Mouse (Mus musculus) adrenal gland, adult 2 months (tissue): ENCODE data around the gene Pbxip1. TPM values are rescaled to one million over a fixed set of nuclear protein-coding genes. Genes with fewer than 3 reads are reported as not detected.

Source experiments
- DNase-seq: peaks from one replicate; pipeline ENCODE4 v3.0.0; 2021
- polyA plus RNA-seq: library from polyadenylated mRNA; depleted of rRNA; stranded (reverse); fragments of >200 nt; gene quantifications from 2 replicates; pipeline ENCODE4 v1.2.3, GENCODE M21; 2012
- total RNA-seq, 2 experiments: library from RNA; stranded (reverse); gene quantifications; 2 replicates each; pipeline ENCODE4 v1.2.3; 2021

Gene Pbxip1
- total and polyA plus RNA-seq, 3 experiments: 38.4 to 70.0 (median 43.3) TPM

DNA sequence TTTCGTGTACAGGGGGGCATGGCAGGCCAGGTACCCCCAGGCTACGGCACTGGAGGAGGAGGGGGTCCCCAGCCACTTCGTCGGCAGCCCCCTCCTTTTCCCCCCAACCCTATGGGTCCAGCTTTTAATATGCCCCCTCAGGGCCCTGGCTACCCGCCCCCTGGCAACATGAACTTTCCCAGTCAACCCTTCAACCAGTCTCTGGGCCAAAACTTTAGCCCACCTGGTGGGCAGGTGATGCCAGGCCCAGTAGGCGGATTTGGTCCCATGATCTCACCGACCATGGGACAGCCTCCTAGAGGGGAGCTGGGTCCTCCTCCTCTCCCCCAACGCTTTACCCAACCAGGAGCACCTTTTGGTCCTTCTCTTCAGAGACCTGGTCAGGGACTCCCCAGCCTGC is 3.9 kb upstream of the Pbxip1 start:
- DNase-seq: no peak

GRCm38 (mm10) chr3:89434532-89434931 is 2.0 kb upstream of the Pbxip1 start:
- DNase-seq: no peak

GRCm38 (mm10) chr3:89435041-89435440 is 1.5 kb upstream of the Pbxip1 start:
- no peak for DNase-seq

DNA sequence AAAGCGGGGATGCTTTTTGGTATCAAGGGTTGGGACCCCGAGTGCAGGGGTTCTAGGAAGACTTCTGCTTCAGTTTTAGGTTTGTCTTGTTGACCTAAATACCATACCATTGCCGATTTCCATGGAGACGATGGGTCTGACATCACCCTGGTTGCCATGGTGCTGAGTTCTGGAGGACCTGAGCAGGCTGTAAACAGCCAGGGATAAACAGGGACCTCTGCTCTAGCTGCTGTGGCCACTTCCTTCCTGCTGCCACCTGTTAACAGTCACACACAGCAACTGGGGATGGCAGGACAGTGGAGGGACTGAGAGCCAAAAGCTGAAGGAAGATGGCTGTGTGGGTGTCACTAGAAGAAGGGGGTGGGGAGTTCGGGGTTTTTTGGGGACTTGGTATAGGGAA is 763 bp downstream of the Pbxip1 start:
- no peak for DNase-seq

- DNase-seq: peak; percentile 78
Measured at GRCm38 (mm10) chr3:89440691-89441090, 4.2 kb downstream of the Pbxip1 start.

DNA sequence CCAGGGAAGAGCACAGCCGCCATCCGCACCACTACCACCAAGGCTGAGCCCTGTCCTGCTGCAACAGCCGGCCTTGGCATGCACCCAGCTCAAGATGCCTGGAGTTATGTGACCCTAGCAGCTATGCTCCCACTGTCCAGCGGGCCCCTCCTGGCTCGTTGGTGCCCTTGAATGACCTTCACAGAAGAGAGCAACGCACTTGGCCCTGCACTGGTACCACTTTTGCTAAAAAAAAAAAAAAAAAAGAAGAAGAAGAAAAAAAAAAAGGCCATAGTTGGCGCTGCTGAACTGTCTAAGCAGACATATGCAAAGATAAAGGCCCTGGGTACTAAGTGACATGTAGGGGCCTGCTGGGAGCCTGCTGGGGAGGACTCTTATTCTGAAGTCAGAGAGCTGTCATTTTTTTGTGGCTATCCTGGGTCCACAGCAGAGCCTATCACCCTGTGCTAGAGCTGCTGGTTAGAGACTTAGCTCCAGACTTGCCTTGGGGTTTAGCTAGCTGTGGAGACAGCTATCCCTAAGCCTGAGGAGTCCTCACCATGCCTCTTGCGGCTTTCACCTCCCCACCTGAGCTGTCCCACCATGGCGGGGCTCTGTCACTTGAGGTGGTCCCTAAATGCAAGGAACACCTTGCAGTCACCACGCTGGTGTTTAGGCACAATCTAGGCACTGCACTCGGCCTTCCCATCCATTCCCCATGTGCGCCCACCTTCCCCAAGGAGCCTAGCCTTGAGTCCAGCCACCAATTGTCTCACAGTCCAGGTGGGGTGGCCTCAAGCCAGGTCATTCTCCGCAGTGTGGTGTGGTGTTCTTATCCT is 12.4 kb downstream of the Pbxip1 start:
- DNase-seq: peak; percentile 79

DNA sequence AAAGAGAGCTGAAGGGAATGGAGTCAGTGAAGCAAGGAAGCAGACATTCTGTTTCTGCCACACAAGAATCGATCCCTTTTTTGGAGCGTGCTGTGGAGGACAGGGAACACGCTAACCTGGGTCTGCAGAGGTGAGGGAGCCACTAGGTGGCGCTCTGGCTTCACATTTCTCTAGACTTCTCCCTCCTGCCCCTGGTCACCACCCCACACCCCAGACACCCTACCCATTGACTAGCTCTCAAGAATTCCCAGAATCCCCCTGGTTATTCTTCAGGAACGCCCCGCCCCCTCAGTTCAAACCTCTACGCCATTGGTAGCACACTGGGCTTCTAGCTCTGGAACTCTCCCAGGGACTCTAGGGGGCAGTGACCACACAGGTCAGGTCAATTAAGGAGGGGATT is 13.0 kb downstream of the Pbxip1 start:
- DNase-seq: peak; percentile 71

DNA sequence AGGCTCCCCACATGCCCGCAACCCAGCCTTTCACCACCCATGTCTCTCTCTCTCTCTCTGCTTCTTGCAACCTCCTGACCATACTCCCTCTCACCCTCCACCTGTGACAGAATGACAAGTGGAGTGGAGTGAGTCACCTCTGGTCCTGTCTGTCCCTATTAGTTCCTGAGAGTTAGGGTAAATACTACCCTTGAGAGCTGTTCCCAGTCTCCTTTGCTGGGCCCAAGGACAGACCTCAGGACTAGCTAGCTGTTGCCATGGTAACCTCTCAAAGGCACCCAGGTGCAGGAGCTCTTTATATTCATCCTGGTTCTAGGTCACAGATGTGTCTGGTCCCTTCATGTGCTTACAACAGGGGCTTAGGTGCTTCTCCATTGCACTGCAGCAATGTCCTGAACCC is 15.4 kb downstream of the Pbxip1 start:
- DNase-seq: no peak

GRCm38 (mm10) chr3:89454401-89455177 is 18.1 kb downstream of the Pbxip1 start, which contains the start of gene Pmvk:
Gene Pmvk (plus strand): TSS chr3:89454541.
- no peak for DNase-seq

GRCm38 (mm10) chr3:89455786-89456285 is 19.3 kb downstream of the Pbxip1 start:
- no peak for DNase-seq

GRCm38 (mm10) chr3:89456726-89457665 is 20.5 kb downstream of the Pbxip1 start:
- DNase-seq: peak; percentile 71

- DNase-seq: peak; percentile 48
Measured at GRCm38 (mm10) chr3:89458372-89458964, 22.0 kb downstream of the Pbxip1 start.

GRCm38 (mm10) chr3:89458965-89459807 is 22.7 kb downstream of the Pbxip1 start:
- DNase-seq: peak; percentile 92

- DNase-seq: no peak
Measured at GRCm38 (mm10) chr3:89468268-89468667, 31.8 kb downstream of the Pbxip1 start.

- no peak for DNase-seq
Measured at GRCm38 (mm10) chr3:89472280-89472679, 35.8 kb downstream of the Pbxip1 start.

DNA sequence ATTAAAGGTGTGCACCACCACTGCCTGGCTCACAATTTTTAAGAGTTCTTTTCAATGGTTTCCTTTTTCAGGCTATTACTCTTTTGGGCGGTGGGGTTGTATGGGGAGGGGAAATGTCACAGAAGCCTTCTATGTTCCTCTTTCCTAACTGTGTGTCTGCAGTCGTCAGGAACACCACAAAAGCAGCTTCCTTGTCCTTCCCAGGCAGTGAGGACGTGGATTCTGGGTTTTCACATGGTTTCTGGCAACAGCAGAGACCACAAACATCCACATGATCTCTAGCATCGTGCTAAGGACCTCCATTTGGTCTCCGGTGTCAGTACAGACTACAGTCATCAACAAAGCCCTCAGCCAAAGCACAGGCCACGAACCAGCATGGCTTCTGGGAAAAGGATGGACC is 37.3 kb downstream of the Pbxip1 start:
- no peak for DNase-seq

DNA sequence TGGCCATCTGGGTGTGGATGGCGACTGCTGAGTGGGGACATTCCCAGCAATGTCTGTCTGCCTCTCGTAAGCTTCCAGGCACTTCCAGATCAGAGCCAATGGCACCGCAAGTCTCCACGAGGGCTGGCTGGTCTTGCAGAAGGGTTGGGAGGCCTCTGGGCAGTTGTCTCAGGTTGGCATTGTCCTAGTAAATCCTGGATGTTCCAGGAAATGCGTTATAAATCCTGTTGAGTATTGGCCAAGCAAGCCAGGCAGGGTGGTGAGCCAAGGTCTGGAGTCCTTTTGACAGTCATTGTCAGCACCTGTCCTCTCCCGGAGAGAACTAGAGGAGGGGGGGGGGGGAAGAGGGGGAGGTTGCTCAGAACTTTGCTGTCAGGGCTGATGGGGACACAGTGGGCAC is 42.5 kb downstream of the Pbxip1 start:
- DNase-seq: no peak

- no peak for DNase-seq
Measured at GRCm38 (mm10) chr3:89481488-89481887, 45.0 kb downstream of the Pbxip1 start.

DNA sequence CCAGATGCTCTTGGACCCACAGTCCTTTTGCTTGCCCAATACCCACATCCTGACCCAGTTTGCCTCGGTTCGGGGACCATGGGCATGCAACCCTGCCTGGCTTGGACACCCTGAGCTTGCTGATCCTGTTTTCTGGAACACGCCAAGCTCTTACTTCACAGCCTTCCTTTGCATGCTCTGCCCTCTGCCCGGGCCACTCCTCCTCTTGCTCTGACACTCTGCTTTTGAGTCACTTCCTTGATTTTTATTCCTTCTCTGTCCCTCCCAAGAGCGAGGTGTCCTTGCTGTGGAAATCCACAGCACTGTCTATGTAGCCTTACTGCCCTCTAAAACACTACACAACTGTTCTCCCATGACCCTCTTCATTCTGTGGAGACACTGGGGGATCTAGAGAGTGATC is 45.7 kb downstream of the Pbxip1 start:
- DNase-seq: peak; percentile 15

DNA sequence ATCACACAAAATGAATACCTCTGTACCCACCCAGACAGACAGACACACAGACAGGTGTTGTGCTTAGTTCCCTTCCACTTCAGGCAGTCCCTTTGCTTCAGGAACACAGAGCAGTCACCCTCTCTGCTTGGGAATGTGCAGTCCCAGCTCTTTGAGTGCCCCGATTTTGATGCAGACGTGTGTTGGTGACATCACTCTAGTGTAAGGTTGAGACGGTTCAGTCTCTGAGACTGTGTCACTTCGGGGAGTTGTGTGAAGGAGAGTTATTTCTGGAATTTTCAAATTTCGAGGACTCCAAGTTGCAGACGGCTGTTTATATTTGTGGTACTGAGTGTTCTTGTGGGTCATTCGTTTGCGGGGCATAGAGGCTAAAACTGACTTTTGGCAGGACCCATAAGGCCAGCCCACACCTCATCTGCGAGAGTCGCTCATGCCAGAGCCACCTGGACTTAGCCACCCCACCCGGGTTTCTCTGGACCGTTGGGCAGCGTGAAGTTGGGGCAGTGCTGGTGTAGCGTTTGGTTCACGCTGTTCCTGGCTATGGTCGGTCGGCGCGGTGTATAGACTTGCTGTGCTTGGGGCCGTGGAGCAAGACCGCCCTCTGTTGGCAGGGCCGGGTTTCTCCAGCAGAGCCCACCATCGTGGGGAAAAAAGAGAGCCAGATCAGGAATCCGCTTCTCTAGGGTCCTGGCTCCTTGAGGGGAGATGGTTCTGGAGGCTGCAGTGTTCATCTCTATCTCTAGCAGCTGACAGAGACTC is 48.4 kb downstream of the Pbxip1 start:
- peak; percentile 83 for DNase-seq
